Mouse (Mus musculus) brain, adult 2 months (tissue): ENCODE data around the gene Ntrk3.

ENCODE experiments used
- DNase-seq: peaks from one replicate; pipeline ENCODE4 v3.0.0; 2011; ENCODE audit warnings: low read depth, low spot score

Gene Ntrk3

GRCm38 (mm10) chr7:78443373-78444036 lies 294.3 kb downstream of the Ntrk3 start:
- DNase-seq = peak; percentile 65

- DNase-seq = peak; percentile 94
Measured at GRCm38 (mm10) chr7:78441706-78442105, 296.1 kb downstream of the Ntrk3 start.

- DNase-seq = peak; percentile 45
Measured at GRCm38 (mm10) chr7:78440896-78441295, 296.9 kb downstream of the Ntrk3 start.

- peak; percentile 57 for DNase-seq
Measured at GRCm38 (mm10) chr7:78440476-78440875, 297.3 kb downstream of the Ntrk3 start.

- peak; percentile 81 for DNase-seq
Measured at GRCm38 (mm10) chr7:78439361-78440120, 298.3 kb downstream of the Ntrk3 start.

GRCm38 (mm10) chr7:78433617-78434144 lies 304.1 kb downstream of the Ntrk3 start:
- no peak for DNase-seq

- DNase-seq = peak; percentile 50
Measured at GRCm38 (mm10) chr7:78431611-78432010, 306.2 kb downstream of the Ntrk3 start.

- DNase-seq = no peak
Measured at GRCm38 (mm10) chr7:78412172-78412571, 325.6 kb downstream of the Ntrk3 start.

GRCm38 (mm10) chr7:78409970-78410369 lies 327.8 kb downstream of the Ntrk3 start:
- DNase-seq = peak; percentile 54

- DNase-seq = no peak
Measured at GRCm38 (mm10) chr7:78406641-78407291, 331.0 kb downstream of the Ntrk3 start.

- peak; percentile 74 for DNase-seq
Measured at GRCm38 (mm10) chr7:78404481-78404880, 333.3 kb downstream of the Ntrk3 start.

- DNase-seq = no peak
Measured at GRCm38 (mm10) chr7:78402495-78402894, 335.3 kb downstream of the Ntrk3 start.

- peak; percentile 73 for DNase-seq
Measured at GRCm38 (mm10) chr7:78400219-78400618, 337.6 kb downstream of the Ntrk3 start.

GRCm38 (mm10) chr7:78398377-78398776 lies 339.4 kb downstream of the Ntrk3 start:
- no peak for DNase-seq

- DNase-seq = peak; percentile 82
Measured at GRCm38 (mm10) chr7:78397215-78397614, 340.6 kb downstream of the Ntrk3 start.

- peak; percentile 97 for DNase-seq
Measured at GRCm38 (mm10) chr7:78390019-78390418, 347.8 kb downstream of the Ntrk3 start.

- DNase-seq = peak; percentile 33
Measured at GRCm38 (mm10) chr7:78388101-78388500, 349.7 kb downstream of the Ntrk3 start.

GRCm38 (mm10) chr7:78385971-78386370 lies 351.8 kb downstream of the Ntrk3 start:
- DNase-seq = peak; percentile 97

- DNase-seq = no peak
Measured at GRCm38 (mm10) chr7:78384111-78384510, 353.7 kb downstream of the Ntrk3 start.

- peak; percentile 98 for DNase-seq
Measured at GRCm38 (mm10) chr7:78382126-78382525, 355.7 kb downstream of the Ntrk3 start.

GRCm38 (mm10) chr7:78379784-78380183 lies 358.0 kb downstream of the Ntrk3 start:
- peak; percentile 93 for DNase-seq

GRCm38 (mm10) chr7:78378306-78378705 lies 359.5 kb downstream of the Ntrk3 start:
- DNase-seq = peak; percentile 77
